Mouse (Mus musculus) intestine, postnatal 0 days (tissue): ENCODE results near the gene Pde11a. TPM values are rescaled to one million over a fixed set of nuclear protein-coding genes. Genes with fewer than 3 reads are reported as not detected.

Experiments
- ATAC-seq: fragments of 200-750 bp; cut with Nextera tagmentation; 2 replicates; pipeline ENCODE4 v1.8.0; 2017; ENCODE audit warnings: mild to moderate bottlenecking, moderate TSS enrichment, moderate library complexity
- H3K27ac ChIP-seq: fragments of 300-500 bp; sonication (generic); 2 replicates; pipeline ENCODE4 v1.5.1; 2014; ENCODE audit warnings: mild to moderate bottlenecking, low read depth, low read length, moderate library complexity
- H3K27me3 ChIP-seq: fragments of 300-500 bp; sonication (generic); replicated peaks from 2 replicates; pipeline ENCODE4 v1.6.1; 2014; ENCODE audit warnings: low read length, mixed read lengths; ENCODE audit not compliant: control insufficient read depth, insufficient read depth
- H3K36me3 ChIP-seq: fragments of 300-500 bp; sonication (generic); 2 replicates; pipeline ENCODE4 v1.6.1; 2014; ENCODE audit warnings: mild to moderate bottlenecking, moderate library complexity; ENCODE audit not compliant: control insufficient read depth, insufficient read depth
- H3K4me1 ChIP-seq: fragments of 300-500 bp; sonication (generic); replicated peaks from 2 replicates; pipeline ENCODE4 v1.6.1; 2014; ENCODE audit warnings: antibody characterized with exemption, low read length, mixed read lengths; ENCODE audit not compliant: control insufficient read depth, insufficient read depth
- H3K4me2 ChIP-seq: fragments of 300-500 bp; sonication (generic); replicated peaks from 2 replicates; pipeline ENCODE4 v1.6.1; 2014; ENCODE audit warnings: low read depth, mild to moderate bottlenecking, moderate library complexity
- H3K4me3 ChIP-seq: fragments of 300-500 bp; sonication (generic); 2 replicates; pipeline ENCODE4 v1.5.1; 2014; ENCODE audit warnings: low read depth, low read length
- H3K9ac ChIP-seq: fragments of 300-500 bp; sonication (generic); 2 replicates; pipeline ENCODE4 v1.6.1; 2014; ENCODE audit warnings: mild to moderate bottlenecking, low read depth, low read length
- H3K9me3 ChIP-seq: fragments of 300-500 bp; sonication (generic); 2 replicates; pipeline ENCODE4 v1.6.1; 2016; ENCODE audit warnings: mixed run types; ENCODE audit not compliant: control insufficient read depth
- CTCF ChIP-seq: sonication (generic); IDR thresholded peaks from 2 replicates; pipeline ENCODE4 v1.5.1; 2016; ENCODE audit warnings: low read depth, mild to moderate bottlenecking, control low read depth, antibody characterized with exemption, moderate library complexity
- WGBS: fragments of 180-500 bp; shearing (Covaris S2); extraction: QIAGEN DNeasy Blood & Tissue Kit; methylation state at CpG from one replicate; pipeline ENCODE4 v1.1.7; 2014; 5-methylcytosine and 5-hydroxymethylcytosine counted together
- polyA plus RNA-seq: library from polyadenylated mRNA; unstranded; fragments of >200 nt; fragmentation: Nextera tagmentation; extraction: Ambion mirVana; gene quantifications from 2 replicates; pipeline ENCODE4 v1.2.1, GENCODE M21; 2015

The Pde11a gene
- polyA plus RNA-seq, 1 experiment from 2014 or later = 0.17 TPM

DNA sequence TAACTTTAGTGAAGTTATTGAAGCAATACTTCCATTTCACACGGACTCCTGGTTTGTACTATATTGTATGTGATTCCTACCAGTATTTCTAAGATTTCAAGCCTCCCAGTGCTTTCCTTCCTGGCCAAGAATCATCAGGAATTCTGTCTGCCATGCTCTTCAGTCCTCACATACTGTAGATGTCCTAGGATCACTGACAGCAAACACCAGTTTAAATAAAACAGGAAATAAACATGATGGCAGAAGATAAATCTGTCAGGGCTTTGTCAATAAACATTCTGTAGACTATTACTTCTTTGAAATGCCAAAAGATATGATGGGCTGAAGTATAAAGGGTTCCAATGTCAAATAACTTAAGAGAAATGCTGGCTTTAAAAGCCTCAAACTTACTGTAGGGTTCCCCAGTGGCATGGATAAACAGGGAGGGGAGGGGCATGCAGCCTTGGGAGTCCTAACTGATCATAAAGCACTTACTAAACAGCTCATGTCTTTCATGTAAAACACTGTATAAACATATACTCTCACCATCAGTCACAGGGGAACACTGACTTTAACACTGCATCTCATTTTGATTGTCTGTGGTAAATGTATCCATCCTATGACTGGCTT lies 285.6 kb downstream of the Pde11a start:
- no peaks in the 10 kb centered on the region for H3K9me3 ChIP-seq
- no peak for ATAC-seq
- TF ChIP-seq CTCF = no peak
- H3K4me3 ChIP-seq = no peak overlapping the region
- no peak overlapping the region for H3K27ac ChIP-seq
- H3K27me3 ChIP-seq = no peaks in the 10 kb centered on the region
- 0 out of 2 replicates have a peak, but pooled peaks cover 3% of the 10 kb centered on the region for H3K4me1 ChIP-seq
- no peaks in the 10 kb centered on the region for H3K36me3 ChIP-seq
- no peak overlapping the region for H3K4me2 ChIP-seq
- H3K9ac ChIP-seq = no peak overlapping the region
- 74% methylated on average over 1 of the region's 1 CpGs for WGBS

DNA sequence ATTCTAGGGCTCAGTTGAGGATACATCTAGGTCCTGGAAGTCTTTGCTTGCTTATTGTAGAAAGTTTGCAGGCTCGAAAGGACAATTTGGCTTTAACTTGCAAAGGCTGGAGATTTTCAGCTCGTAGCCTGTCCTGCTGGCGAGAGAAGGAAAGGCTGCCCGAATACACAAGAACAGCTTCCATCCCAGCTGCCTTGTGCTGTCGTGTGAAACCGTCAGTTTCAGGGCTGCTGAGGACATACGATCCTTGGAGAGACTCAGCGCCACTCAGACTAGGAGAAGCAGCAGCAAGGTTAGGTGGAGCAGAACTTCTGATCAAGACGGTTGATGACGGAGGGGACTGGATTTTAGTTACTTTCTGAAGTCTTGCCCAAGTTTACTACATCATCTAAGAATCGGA lies 287.2 kb downstream of the Pde11a start:
- Histone ChIP-seq H3K4me3 (no peak overlapping the region), H3K9ac (no peak overlapping the region), H3K4me1 (0 out of 2 replicates have a peak, but pooled peaks cover 3% of the 10 kb centered on the region), H3K4me2 (no peak overlapping the region), H3K9me3 (no peaks in the 10 kb centered on the region), H3K27me3 (no peaks in the 10 kb centered on the region), H3K27ac (no peak overlapping the region), H3K36me3 (no peaks in the 10 kb centered on the region)
- no peak for TF ChIP-seq CTCF
- no peak for ATAC-seq
- 73% methylated on average over 11 of the region's 11 CpGs for WGBS

GRCm38 (mm10) chr2:76050911-76051310 lies 287.7 kb downstream of the Pde11a start:
- H3K27me3 ChIP-seq = no peaks in the 10 kb centered on the region
- no peak overlapping the region for H3K4me2 ChIP-seq
- no peak for TF ChIP-seq CTCF
- 0 out of 2 replicates have a peak, but pooled peaks cover 3% of the 10 kb centered on the region for H3K4me1 ChIP-seq
- no peak overlapping the region for H3K9ac ChIP-seq
- H3K4me3 ChIP-seq = no peak overlapping the region
- WGBS = 46% methylated on average over 4 of the region's 4 CpGs
- no peak for ATAC-seq
- H3K27ac ChIP-seq = no peak overlapping the region
- no peaks in the 10 kb centered on the region for H3K36me3 ChIP-seq
- H3K9me3 ChIP-seq = no peaks in the 10 kb centered on the region

DNA sequence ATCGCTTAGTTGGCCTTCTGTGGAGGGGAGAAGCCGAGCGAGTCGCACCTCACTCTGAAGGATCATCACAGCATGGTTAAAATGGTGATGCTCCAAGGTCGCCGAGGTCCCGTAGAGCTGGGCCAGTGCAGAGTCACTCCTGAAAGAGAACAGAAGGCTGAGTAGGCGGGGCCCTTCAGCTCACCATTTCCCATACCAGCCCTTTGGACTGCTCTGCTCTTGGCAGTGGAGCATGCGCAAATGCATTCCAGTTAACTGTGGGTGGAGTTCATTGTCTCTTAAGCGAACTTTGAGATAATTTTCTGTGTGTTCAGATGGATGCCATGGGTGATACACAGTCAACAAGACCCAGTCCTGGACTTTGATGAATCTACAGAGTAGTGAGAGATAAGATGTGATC lies 288.5 kb downstream of the Pde11a start:
- WGBS = 64% methylated on average over 10 of the region's 10 CpGs
- no peak for TF ChIP-seq CTCF
- no peak overlapping the region for H3K9ac ChIP-seq
- no peaks in the 10 kb centered on the region for H3K27me3 ChIP-seq
- H3K4me1 ChIP-seq = 0 out of 2 replicates have a peak, but pooled peaks cover 3% of the 10 kb centered on the region
- no peak overlapping the region for H3K27ac ChIP-seq
- H3K36me3 ChIP-seq = no peaks in the 10 kb centered on the region
- no peak overlapping the region for H3K4me3 ChIP-seq
- peak; percentile 80 for ATAC-seq
- H3K4me2 ChIP-seq = no peak overlapping the region; the same call in 1 of the 2 replicates
- no peaks in the 10 kb centered on the region for H3K9me3 ChIP-seq

DNA sequence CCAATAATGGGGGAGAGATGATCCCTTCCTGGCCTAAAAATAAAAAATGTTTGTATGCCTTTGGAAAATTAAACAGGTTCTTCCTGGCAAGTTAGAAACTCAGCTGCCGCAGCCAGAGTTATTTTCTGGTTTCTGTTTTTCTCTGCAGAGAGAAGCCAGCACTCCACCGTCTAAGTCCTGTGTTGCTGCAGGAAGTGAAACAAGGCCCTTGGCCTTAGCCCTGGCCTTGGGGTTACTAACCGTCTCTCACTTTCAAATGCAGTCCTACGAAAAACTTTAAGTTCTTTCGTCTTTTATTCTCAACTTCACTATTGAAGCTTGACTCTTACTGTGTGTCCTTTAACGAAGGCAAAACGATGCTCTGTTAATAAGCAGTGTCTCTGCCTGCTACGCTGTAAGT lies 289.0 kb downstream of the Pde11a start:
- Histone ChIP-seq H3K4me3 (no peak overlapping the region), H3K4me2 (no peak overlapping the region; the same call in 1 of the 2 replicates), H3K27me3 (no peaks in the 10 kb centered on the region), H3K9ac (no peak overlapping the region), H3K36me3 (no peaks in the 10 kb centered on the region), H3K27ac (no peak overlapping the region), H3K9me3 (no peaks in the 10 kb centered on the region), H3K4me1 (0 out of 2 replicates have a peak, but pooled peaks cover 3% of the 10 kb centered on the region)
- TF ChIP-seq CTCF = no peak
- 78% methylated on average over 8 of the region's 8 CpGs for whole genome bisulfite sequencing
- no peak for ATAC-seq

DNA sequence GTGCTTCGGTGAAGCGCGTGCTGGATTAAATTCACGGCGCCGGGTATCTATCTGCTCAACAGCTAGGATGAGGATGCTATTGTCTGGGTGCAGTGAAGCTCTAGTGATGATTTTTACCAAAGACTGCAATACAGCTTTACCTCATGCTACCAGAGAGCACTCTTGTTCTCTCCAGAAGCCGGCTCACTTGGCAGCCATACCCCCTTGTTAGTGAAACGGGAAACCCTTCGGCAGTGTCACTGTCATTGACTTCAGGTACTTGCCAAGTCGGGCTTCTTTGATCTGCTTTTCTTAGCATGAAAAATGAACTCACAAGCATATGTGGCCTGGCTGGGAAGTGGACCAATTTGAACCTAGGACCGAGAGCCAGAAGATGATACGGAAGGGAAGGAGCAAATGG lies 290.8 kb downstream of the Pde11a start:
- no peak for TF ChIP-seq CTCF
- Histone ChIP-seq H3K4me1 (0 out of 2 replicates have a peak, but pooled peaks cover 3% of the 10 kb centered on the region), H3K27ac (no peak overlapping the region), H3K9ac (no peak overlapping the region), H3K36me3 (no peaks in the 10 kb centered on the region), H3K4me2 (no peak overlapping the region), H3K9me3 (no peaks in the 10 kb centered on the region), H3K4me3 (no peak overlapping the region), H3K27me3 (no peaks in the 10 kb centered on the region)
- WGBS = 91% methylated on average over 12 of the region's 12 CpGs
- ATAC-seq = no peak
